Comparison of ENCODE assay signal across 32 mouse cellular contexts in genomic region chr16:49947610-49948009, GRCm38 (mm10).
"Had no signal": no experiment of that assay in that cellular context is flagged by ENCODE, and none has a peak within 500 bp of the region (broad histone marks: within the 10 kb centered on the region; RNA-seq: fewer than 3 reads in every experiment).

No protein-coding gene starts in this region.

- H3K9me3 ChIP-seq: heart, embryonic 10.5 days; heart, embryonic 12.5 days; heart, embryonic 13.5 days; heart, embryonic 15.5 days; hindbrain, embryonic 10.5 days; hindbrain, embryonic 13.5 days; hindbrain, embryonic 15.5 days had no signal

- H3K4me1 ChIP-seq: heart, embryonic 10.5 days; hindbrain, embryonic 15.5 days had no signal

- H3K27me3 ChIP-seq: heart, embryonic 12.5 days; heart, embryonic 13.5 days; heart, embryonic 15.5 days; hindbrain, embryonic 12.5 days; hindbrain, embryonic 13.5 days; hindbrain, embryonic 15.5 days had no signal

- H3K9ac ChIP-seq: heart, embryonic 12.5 days; heart, embryonic 13.5 days; heart, embryonic 15.5 days; hindbrain, embryonic 12.5 days; hindbrain, embryonic 13.5 days; hindbrain, embryonic 14.5 days; hindbrain, embryonic 15.5 days had no signal

- H3K4me2 ChIP-seq: heart, embryonic 11.5 days; heart, embryonic 12.5 days; heart, embryonic 13.5 days; heart, embryonic 15.5 days; hindbrain, embryonic 12.5 days; hindbrain, embryonic 13.5 days; hindbrain, embryonic 14.5 days; hindbrain, embryonic 15.5 days had no signal

- DNase-seq: heart, adult 2 months; heart, postnatal 10 days; heart, postnatal 14 days; heart, postnatal 36 days; heart, postnatal 4 days; kidney, adult 11 months; kidney, adult 18-20 months; kidney, adult 2 months; kidney, adult 8-10 months; kidney, adult 9 months; kidney, postnatal 10 days; kidney, postnatal 14 days; kidney, postnatal 25 days; kidney, postnatal 36 days; layer of hippocampus, adult 9-11 months; layer of hippocampus, postnatal 36 days had no signal

- H3K36me3 ChIP-seq: heart, embryonic 10.5 days; heart, embryonic 12.5 days; heart, embryonic 13.5 days; heart, embryonic 15.5 days; hindbrain, embryonic 10.5 days; hindbrain, embryonic 12.5 days; hindbrain, embryonic 13.5 days; hindbrain, embryonic 15.5 days had no signal

- H3K4me3 ChIP-seq: heart, adult 2 months; heart, embryonic 10.5 days; heart, embryonic 12.5 days; heart, embryonic 13.5 days; heart, embryonic 15.5 days; hindbrain, embryonic 10.5 days; hindbrain, embryonic 12.5 days; hindbrain, embryonic 13.5 days; hindbrain, embryonic 15.5 days; layer of hippocampus, adult 2 months; left cerebral cortex, adult 2 months had no signal

- H3K27ac ChIP-seq: heart, adult 2 months; heart, embryonic 10.5 days; heart, embryonic 13.5 days; heart, embryonic 15.5 days; hindbrain, embryonic 10.5 days; hindbrain, embryonic 12.5 days; hindbrain, embryonic 13.5 days; hindbrain, embryonic 14.5 days; hindbrain, embryonic 15.5 days; hindbrain, postnatal 0 days; kidney, postnatal 0 days; layer of hippocampus, adult 2 months; left cerebral cortex, adult 2 months had no signal

- ATAC-seq: hindbrain, embryonic 16.5 days; hindbrain, postnatal 0 days; inflammation-experienced regulatory T-cells, adult 6 months had no signal
